Mouse (Mus musculus) fibroblast of lung, adult 2 months (primary cell): ENCODE measurements around the gene Ube2e1.

Experiments
- DNase-seq: peaks from one replicate; pipeline ENCODE4 v3.0.0-alpha.2; 2011; ENCODE audit warnings: low read depth

Gene Ube2e1

DNA sequence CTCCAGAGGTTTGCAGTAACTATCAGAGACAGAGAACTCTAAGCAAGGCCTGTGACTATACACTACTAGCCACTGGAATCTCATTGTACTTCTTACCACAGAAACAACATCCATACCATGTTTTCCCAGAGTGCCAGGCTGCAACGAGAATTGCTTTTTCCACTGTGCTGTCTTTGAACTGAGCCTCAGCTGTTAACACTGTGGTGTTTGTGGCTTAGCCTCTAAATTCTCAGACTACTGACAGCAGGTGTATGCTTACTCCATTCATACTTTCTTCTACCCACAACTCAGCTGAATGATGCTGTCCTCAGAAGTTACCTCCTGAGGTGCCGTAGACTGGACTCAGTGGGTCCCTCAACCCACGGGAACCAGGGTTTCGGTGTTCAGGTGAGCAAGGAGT lies 89.9 kb downstream of the Ube2e1 start:
- no peak for DNase-seq

DNA sequence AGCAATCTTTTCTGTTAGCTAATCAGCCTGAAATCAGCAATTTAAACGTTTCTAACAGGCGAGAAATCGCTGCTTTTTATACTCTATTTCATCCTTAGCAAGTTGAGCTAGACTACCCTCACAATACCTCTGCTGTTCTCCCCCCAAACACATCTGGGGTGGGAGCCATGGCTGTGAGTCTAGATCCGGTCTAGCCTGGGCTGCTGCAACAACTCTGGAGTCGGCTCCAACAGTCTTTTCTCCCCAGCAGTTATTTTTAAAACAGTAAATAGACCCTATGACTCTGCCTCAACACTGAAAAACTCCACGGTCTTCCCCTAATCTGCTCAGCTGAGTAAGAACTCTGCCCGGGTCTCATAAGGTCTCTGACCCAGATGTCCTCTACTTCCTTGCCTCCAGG lies 91.5 kb downstream of the Ube2e1 start:
- no peak for DNase-seq

DNA sequence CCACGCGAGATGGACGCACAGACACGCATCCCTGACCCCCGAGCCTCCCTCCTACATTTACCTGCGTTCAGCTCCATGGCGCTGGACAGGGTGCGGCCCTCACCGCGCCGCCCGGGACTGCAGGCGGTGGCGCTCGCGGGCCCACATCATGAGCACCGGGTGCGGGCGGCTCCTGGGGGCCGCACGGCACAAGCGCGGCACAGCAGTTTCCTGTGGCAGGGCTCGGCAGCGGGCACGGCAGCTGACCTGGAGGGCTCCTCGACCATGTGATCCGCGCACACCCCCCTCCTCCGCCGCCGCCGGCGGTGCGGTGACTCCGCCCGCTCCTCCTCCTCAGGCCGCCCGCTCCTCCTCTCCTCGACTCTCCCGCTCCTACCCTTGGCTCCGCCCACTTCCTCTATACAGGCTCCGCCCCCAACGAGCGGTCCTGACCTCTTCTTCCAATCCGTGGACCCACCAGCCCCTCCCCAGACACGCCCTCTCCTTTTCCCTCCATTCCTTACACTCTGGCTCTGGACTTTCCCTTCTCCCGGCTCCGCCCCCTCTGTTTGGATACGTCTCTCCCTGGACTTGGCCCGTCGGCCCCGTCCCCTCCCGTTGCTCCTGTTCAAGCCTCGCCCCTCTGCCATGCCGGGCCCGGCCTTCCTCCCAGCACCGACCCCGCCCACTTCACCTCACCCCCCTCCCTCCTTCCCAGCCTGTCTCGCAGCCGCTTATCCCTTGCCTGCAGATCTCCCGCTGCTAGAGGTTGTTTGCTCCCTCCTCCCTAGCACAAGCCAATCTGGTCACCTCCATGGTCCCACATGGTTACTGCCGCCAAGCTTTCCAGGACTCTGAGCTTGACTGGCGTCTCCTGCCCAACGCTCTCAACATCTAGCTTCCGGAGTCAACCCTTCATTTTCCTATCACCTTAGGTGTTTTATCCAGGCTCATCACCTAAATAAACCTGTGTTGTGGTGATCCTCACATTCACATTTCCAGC lies 92.6 kb downstream of the Ube2e1 start, which contains the start of gene Nr1d2:
Nr1d2 (minus strand) TSS at position 378 of the 982 bp plus-strand sequence.
- peak; percentile 99 for DNase-seq

DNA sequence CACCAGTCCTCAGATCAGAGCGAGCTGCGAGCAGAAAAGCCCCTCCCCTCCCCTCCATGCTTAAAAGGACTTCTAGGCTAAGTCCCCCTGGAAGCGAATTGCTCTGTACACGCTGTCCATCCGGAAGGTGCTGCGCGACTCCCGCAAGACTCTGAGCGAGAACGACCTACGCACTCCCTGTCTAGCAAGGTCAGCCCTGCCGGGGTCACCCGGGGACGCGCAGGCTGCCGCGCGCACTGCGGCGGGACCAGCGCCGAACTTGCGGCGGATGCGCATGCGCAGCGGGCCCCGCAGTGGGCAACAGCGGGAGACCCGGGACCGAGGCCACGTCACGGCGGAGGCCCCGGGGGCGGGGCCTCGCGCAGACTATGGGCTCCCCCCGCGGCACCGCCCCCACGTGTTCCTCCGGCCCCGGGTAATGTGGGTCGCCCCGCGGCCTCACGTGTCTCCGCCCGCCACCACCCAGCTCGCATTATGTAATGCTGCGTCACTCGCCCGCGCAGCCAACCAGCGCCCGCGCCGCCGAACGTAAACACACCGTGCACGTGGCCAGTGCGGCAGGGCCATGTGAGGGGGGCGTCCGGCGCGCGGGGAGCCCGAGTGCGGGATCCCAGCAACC lies 93.4 kb downstream of the Ube2e1 start:
- peak; percentile 88 for DNase-seq

DNA sequence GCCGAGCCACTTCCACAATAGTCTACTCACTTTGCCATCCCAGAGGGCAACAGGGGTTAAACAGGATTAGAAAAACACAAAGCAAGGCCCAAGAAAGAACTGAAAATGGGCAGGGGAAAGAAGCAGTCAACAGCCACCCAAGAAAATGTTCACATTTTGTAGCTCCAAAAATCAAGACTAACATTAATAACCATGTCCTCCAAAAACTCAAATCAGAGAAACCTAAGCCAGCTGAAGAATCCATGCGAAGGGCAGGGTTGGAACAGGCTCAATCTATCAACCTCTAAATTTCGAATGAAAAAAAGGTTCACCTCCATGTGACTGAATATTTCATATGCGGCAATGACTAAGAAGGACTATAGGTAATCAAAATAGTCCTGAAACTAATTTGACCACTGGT lies 94.3 kb downstream of the Ube2e1 start:
- no peak for DNase-seq

DNA sequence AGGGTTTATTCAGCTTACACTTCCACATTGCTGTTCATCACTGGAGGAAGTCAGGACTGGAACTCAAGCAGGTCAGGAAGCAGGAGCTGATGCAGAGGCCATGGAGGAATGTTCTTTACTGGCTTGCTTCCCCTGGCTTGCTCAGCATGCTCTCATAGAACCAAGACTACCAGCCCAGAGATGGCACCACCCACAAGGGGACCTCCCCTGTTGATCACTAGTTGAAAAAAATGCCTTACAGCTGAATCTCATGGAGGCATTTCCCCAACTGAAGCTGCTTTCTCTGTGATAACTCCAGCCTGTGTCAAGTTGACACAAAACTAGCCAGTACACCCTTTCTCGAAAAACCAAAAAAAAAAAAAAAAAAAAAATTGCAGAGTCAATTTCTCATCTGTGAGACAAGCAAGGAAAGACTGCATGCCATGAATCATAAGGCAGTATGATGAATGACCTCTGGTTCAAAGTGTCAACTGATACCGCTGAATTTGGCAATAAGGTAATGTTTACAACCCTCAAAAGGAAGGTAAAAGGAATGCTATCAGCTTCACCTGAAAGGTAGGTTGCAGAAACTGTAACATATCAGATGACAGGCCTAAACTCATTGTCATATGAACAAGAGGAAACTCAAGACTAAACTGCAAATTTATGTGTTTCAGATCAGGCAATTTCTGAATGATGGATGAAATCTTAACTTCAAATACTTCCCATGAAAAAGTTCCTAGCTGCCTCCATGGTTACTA lies 95.0 kb downstream of the Ube2e1 start:
- peak; percentile 19 for DNase-seq

DNA sequence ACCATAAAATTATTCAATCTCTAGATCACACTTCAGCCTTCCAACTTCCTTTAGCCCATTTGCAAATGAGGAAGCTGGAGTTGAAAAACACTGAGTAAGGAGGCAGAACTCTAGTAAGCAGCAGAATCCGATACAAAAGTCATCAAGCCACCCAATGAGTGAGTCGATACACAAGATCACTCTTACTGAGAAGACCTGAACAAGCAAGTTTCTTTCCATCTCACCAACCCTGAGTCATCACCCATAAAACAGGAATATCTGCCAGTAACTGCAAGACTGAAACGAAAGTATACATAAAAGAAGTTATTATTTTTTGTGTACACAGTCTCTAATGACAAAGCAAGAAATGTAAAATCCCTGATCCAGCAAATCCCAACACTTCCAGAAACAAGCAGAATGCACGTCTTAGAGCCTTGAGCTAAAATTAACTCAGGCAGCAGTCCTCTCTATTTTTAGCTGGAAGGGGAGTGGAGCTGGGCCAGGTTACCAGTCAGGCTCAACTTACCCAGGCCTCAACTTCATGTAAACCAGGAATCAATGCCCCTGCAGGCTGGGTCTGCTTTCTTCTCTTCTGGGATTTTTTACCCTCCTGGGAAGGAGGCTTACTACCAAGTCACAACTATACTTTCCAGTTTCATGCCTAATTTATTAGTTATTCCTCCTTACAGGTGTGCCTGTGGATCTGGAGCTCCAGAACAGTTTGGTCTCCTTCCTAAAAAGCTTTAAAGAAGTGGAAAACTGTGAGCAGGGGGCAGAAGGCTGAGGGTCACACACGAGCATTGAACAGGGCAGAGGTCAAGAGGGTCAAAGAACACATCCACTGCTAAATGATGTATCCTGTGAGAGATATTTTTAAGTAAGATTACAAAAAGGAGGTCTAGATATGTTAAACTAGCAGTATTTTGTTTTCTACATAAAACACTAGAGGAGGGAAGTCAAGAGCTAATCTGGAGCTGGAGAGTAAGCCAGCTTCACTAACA lies 97.4 kb downstream of the Ube2e1 start:
- peak; percentile 57 for DNase-seq

DNA sequence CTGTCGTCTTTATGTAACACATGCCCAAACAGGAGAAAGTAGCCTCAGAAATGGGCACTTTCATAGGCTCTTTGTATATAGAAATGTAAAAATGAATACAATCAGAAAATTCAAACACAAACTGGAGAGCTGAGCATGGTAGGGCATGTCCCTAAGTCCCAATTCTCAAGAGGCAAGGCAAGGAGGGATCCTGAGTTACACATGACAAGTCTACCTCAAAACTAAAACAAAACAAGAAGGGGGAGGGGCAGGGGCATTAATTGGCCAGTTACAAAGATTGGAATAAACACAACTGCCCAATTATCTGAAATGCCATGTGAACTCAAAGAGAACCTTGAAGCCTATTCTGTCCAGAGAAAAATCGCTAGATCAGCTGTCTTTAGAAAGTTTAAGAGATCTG lies 98.6 kb downstream of the Ube2e1 start:
- no peak for DNase-seq
